Mouse (Mus musculus): ENCODE measurements around the gene Tfpi.

- TF ChIP-seq CTCF (IDR thresholded peaks at IDR 0.05; ENCODE audit: control insufficient read depth, insufficient read depth, insufficient read length) (no peak), MAX (IDR thresholded peaks at IDR 0.05) (no peak), USF1 (IDR thresholded peaks at IDR 0.05; ENCODE audit: low read depth) (no peak), CEBPB (IDR thresholded peaks at IDR 0.05; ENCODE audit: low read depth) (no peak), MYOD1 (IDR thresholded peaks at IDR 0.05; ENCODE audit: control insufficient read depth, insufficient read length, low read depth) (no peak)
Measured at GRCm38 (mm10) chr2:84523994-84524393, 47.4 kb upstream of the Tfpi start.
